ENCODE assay signal across 8 mouse cellular contexts in genomic region chr17:12195604-12196003, GRCm38 (mm10).
A peak's percentile ranks its signal among the peaks of the same experiment; 100 is the strongest.
DNase-seq lines count a peak whose midpoint lies in the region; ATAC-seq and TF ChIP-seq lines count a peak whose summit lies in the region.

No protein-coding gene starts in this region.

- H3K9me3 ChIP-seq in lung, embryonic 14.5 days (ENCODE audit: low read depth, low read length) = no peaks in the 10 kb centered on the region

- DNase-seq in embryo, embryonic 10 days (ENCODE audit: low spot score) = peak; percentile 35
- DNase-seq in embryo, embryonic 9.5 days (ENCODE audit: extremely low spot score) = no peak
- DNase-seq in lung, embryonic 14.5 days = no peak
- DNase-seq in lung, postnatal 25 days (ENCODE audit: low spot score) = no peak
- peak; percentile 46 to 67 for DNase-seq in kidney, postnatal 4 days
- no peak for DNase-seq in left cerebral cortex, postnatal 10 days (ENCODE audit: extremely low spot score in 1 of 2, low spot score in 2 of 2)
- DNase-seq in gastrocnemius, postnatal 14 days = no peak

- H3K27ac ChIP-seq in lung, embryonic 14.5 days (ENCODE audit: low read depth) = peak overlapping the region; percentile 54; the same call in 1 of the 2 replicates
- peak overlapping the region; percentile 80 for H3K27ac ChIP-seq in small intestine, adult 2 months (ENCODE audit: insufficient read depth, low read depth, low read length)

- 0 out of 2 replicates have a peak, but pooled peaks have one; percentile 16 for TF ChIP-seq POLR2A in small intestine, adult 2 months (IDR thresholded peaks at IDR 0.05; ENCODE audit: low read depth, low read length)

- H3K4me3 ChIP-seq in lung, embryonic 14.5 days (ENCODE audit: low read depth, low read length) = no peak overlapping the region
- H3K4me3 ChIP-seq in small intestine, adult 2 months (ENCODE audit: low read depth, low read length) = no peak overlapping the region

- peak overlapping the region; percentile 16; the same call in 1 of the 2 replicates for H3K4me2 ChIP-seq in lung, embryonic 14.5 days

- intact Hi-C loops in left cerebral cortex, postnatal 10 days (cut with DNase I) = no loop called here
- intact Hi-C loops in gastrocnemius, postnatal 14 days (cut with DNase I; ENCODE audit: low total_unique reads) = no loop called here

- peak; percentile 45; the same call in 1 of the 2 replicates for ATAC-seq in lung, embryonic 14.5 days (ENCODE audit: insufficient read depth)

- TF ChIP-seq CTCF in lung, embryonic 14.5 days (IDR thresholded peaks at IDR 0.05; ENCODE audit: low read depth) = no peak
- no peak for TF ChIP-seq CTCF in small intestine, adult 2 months (IDR thresholded peaks at IDR 0.05; ENCODE audit: extremely low read depth, insufficient read length, insufficient replicate concordance, low read depth, low read length)

- H3K9ac ChIP-seq in lung, embryonic 14.5 days = peak overlapping the region; percentile 0; the same call in 1 of the 2 replicates

- WGBS in lung, embryonic 14.5 days = 33% methylated on average over 10 of the region's 10 CpGs
- 17% methylated on average over 10 of the region's 10 CpGs for WGBS in small intestine, adult 2 months

- H3K36me3 ChIP-seq in lung, embryonic 14.5 days (ENCODE audit: insufficient read depth) = peaks cover 8% of the 10 kb centered on the region; the same call in 1 of the 2 replicates
- H3K36me3 ChIP-seq in small intestine, adult 2 months (ENCODE audit: control insufficient read depth, insufficient read depth, low read length) = no peaks in the 10 kb centered on the region

- H3K27me3 ChIP-seq in lung, embryonic 14.5 days (ENCODE audit: insufficient read depth, low read length) = no peaks in the 10 kb centered on the region
- H3K27me3 ChIP-seq in small intestine, adult 2 months (ENCODE audit: control insufficient read depth, insufficient read depth, low read length) = no peaks in the 10 kb centered on the region

- peaks cover 7% of the 10 kb centered on the region; the same call in 1 of the 2 replicates for H3K4me1 ChIP-seq in lung, embryonic 14.5 days (ENCODE audit: insufficient read depth)
- H3K4me1 ChIP-seq in small intestine, adult 2 months (ENCODE audit: control insufficient read depth, insufficient read depth, insufficient read length, low read length) = peaks cover 20% of the 10 kb centered on the region

Comparison
In these comparisons a context has a peak if more than half of its experiments do, and no peak if none do; other contexts are left out.
1. DNase-seq: peak in embryo, embryonic 10 days (single experiment) and kidney, postnatal 4 days (2 of 2); none in embryo, embryonic 9.5 days (single experiment), lung, embryonic 14.5 days (single experiment), lung, postnatal 25 days (single experiment), left cerebral cortex, postnatal 10 days (0 of 2) and gastrocnemius, postnatal 14 days (single experiment).